11 mouse cellular contexts compared by ENCODE assay signal in genomic region chr4:133658729-133659128, GRCm38 (mm10). TPM values are rescaled to one million over a fixed set of nuclear protein-coding genes. Genes with fewer than 3 reads are reported as not detected.
A peak's percentile ranks its signal among the peaks of the same experiment; 100 is the strongest.
DNase-seq lines count a peak whose midpoint lies in the region; ATAC-seq and TF ChIP-seq lines count a peak whose summit lies in the region.
"Had no signal": no experiment of that assay in that cellular context is flagged by ENCODE, and none has a peak within 500 bp of the region (broad histone marks: within the 10 kb centered on the region; RNA-seq: fewer than 3 reads in every experiment).

No protein-coding gene starts in this region.

- peak overlapping the region; percentile 71; the same call in 1 of the 2 replicates for H3K4me2 ChIP-seq in lung, embryonic 14.5 days
- H3K4me2 ChIP-seq in embryonic facial prominence, embryonic 14.5 days (ENCODE audit: low read depth, low read length): peak overlapping the region; percentile 56; the same call in 1 of the 2 replicates
- H3K4me2 ChIP-seq: midbrain, embryonic 13.5 days had no signal

- intact Hi-C loops in heart, adult 2 months (cut with DNase I): no loop called here
- intact Hi-C loops in heart, postnatal 10 days (cut with DNase I): no loop called here

- H3K9me3 ChIP-seq in lung, embryonic 14.5 days (ENCODE audit: low read depth, low read length): no peaks in the 10 kb centered on the region
- no peaks in the 10 kb centered on the region for H3K9me3 ChIP-seq in embryonic facial prominence, embryonic 14.5 days (ENCODE audit: control insufficient read depth, low read length)
- H3K9me3 ChIP-seq: midbrain, embryonic 13.5 days had no signal

- DNase-seq in heart, adult 2 months: no peak
- DNase-seq in heart, postnatal 10 days: no peak
- DNase-seq in lung, embryonic 14.5 days: no peak
- DNase-seq in lung, postnatal 14 days: no peak
- DNase-seq in embryonic facial prominence, embryonic 14.5 days (ENCODE audit: low spot score): no peak
- DNase-seq in right cerebral cortex, postnatal 36 days (ENCODE audit: low spot score in 2 of 2): no peak
- DNase-seq in urinary bladder, postnatal 4 days (ENCODE audit: low spot score in 2 of 2): no peak
- DNase-seq: cerebellum, adult 9-11 months had no signal

- H3K9ac ChIP-seq in heart, adult 2 months (ENCODE audit: low read depth, low read length): no peak overlapping the region
- no peak overlapping the region for H3K9ac ChIP-seq in lung, embryonic 14.5 days
- H3K9ac ChIP-seq in embryonic facial prominence, embryonic 14.5 days (ENCODE audit: low read depth, low read length): no peak overlapping the region
- H3K9ac ChIP-seq: midbrain, embryonic 13.5 days had no signal

- peak overlapping the region; percentile 89 for H3K27ac ChIP-seq in heart, adult 2 months
- H3K27ac ChIP-seq in lung, embryonic 14.5 days (ENCODE audit: low read depth): peak overlapping the region; percentile 98; the same call in 1 of the 2 replicates
- H3K27ac ChIP-seq in embryonic facial prominence, embryonic 14.5 days (replicated peaks; ENCODE audit: low read depth, low read length): peak overlapping the region; percentile 91
- H3K27ac ChIP-seq in macrophage: peak overlapping the region; percentile 92

- TF ChIP-seq EP300 in heart, adult 2 months (IDR thresholded peaks at IDR 0.05; ENCODE audit: insufficient read depth, low read depth, low read length): no peak

- no peak for TF ChIP-seq POLR2A in heart, adult 2 months (IDR thresholded peaks at IDR 0.05; ENCODE audit: insufficient read depth, low read depth, low read length)

- H3K36me3 ChIP-seq in heart, adult 2 months (ENCODE audit: control insufficient read depth, insufficient read depth, low read length): no peaks in the 10 kb centered on the region; the same call in 1 of the 2 replicates
- H3K36me3 ChIP-seq in lung, embryonic 14.5 days (ENCODE audit: insufficient read depth): peaks cover 10% of the 10 kb centered on the region; the same call in 1 of the 2 replicates
- H3K36me3 ChIP-seq in embryonic facial prominence, embryonic 14.5 days (ENCODE audit: control insufficient read depth, insufficient read depth, low read length): peaks cover 10% of the 10 kb centered on the region; the same call in 1 of the 2 replicates
- H3K36me3 ChIP-seq in macrophage (ENCODE audit: inconsistent target): peaks cover 5% of the 10 kb centered on the region; the same call in 1 of the 2 replicates

- H3K4me1 ChIP-seq in heart, adult 2 months (ENCODE audit: control insufficient read depth, insufficient read depth, low read length): peaks cover 11% of the 10 kb centered on the region
- H3K4me1 ChIP-seq in lung, embryonic 14.5 days (ENCODE audit: insufficient read depth): peaks cover 25% of the 10 kb centered on the region
- H3K4me1 ChIP-seq in embryonic facial prominence, embryonic 14.5 days (ENCODE audit: control insufficient read depth, insufficient read depth, low read length): peaks cover 21% of the 10 kb centered on the region

- TF ChIP-seq CTCF in heart, adult 2 months (IDR thresholded peaks at IDR 0.05): no peak
- no peak for TF ChIP-seq CTCF in lung, embryonic 14.5 days (IDR thresholded peaks at IDR 0.05; ENCODE audit: low read depth)

- no peaks in the 10 kb centered on the region for H3K27me3 ChIP-seq in heart, adult 2 months (ENCODE audit: control insufficient read depth, insufficient read depth, low read length)
- H3K27me3 ChIP-seq in lung, embryonic 14.5 days (ENCODE audit: insufficient read depth, low read length): no peaks in the 10 kb centered on the region
- no peaks in the 10 kb centered on the region for H3K27me3 ChIP-seq in embryonic facial prominence, embryonic 14.5 days (replicated peaks; ENCODE audit: control insufficient read depth, insufficient read depth, low read length)
- H3K27me3 ChIP-seq: midbrain, embryonic 13.5 days had no signal

- ATAC-seq in lung, embryonic 14.5 days (ENCODE audit: insufficient read depth): no peak
- ATAC-seq in embryonic facial prominence, embryonic 14.5 days (ENCODE audit: low read depth): no peak
- ATAC-seq: hindbrain, embryonic 16.5 days; midbrain, embryonic 13.5 days had no signal

- H3K79me2 ChIP-seq in heart, adult 2 months (replicated peaks; ENCODE audit: control insufficient read depth, insufficient read depth, low read length): no peaks in the 10 kb centered on the region
- H3K79me2 ChIP-seq in macrophage (ENCODE audit: inconsistent target): no peaks in the 10 kb centered on the region

- WGBS in heart, adult 2 months: 74% methylated on average over 2 of the region's 2 CpGs
- WGBS in lung, embryonic 14.5 days: 37% methylated on average over 2 of the region's 2 CpGs
- WGBS in embryonic facial prominence, embryonic 14.5 days: 37% methylated on average over 2 of the region's 2 CpGs
- WGBS in macrophage (ENCODE audit: missing documents): 35% methylated on average over 2 of the region's 2 CpGs

- H3K4me3 ChIP-seq in heart, adult 2 months: no peak overlapping the region
- H3K4me3 ChIP-seq in lung, embryonic 14.5 days (ENCODE audit: low read depth, low read length): no peak overlapping the region
- H3K4me3 ChIP-seq in embryonic facial prominence, embryonic 14.5 days (ENCODE audit: low read depth, low read length): no peak overlapping the region
- no peak overlapping the region for H3K4me3 ChIP-seq in macrophage (ENCODE audit: inconsistent target)
- H3K4me3 ChIP-seq: midbrain, embryonic 13.5 days had no signal

RNA-seq across cellular contexts. Expression of gene Zdhhc18, which starts 8.8 kb away (rescaled TPM):
- total RNA-seq in heart, adult 2 months (2021): 10 to 100 TPM; 21.3 to 27.7 TPM
- 37.3 and 40.1 TPM in 2 replicates for polyA plus RNA-seq in heart, adult 2 months (2012; rRNA removed)
- total RNA-seq in heart, postnatal 10 days (2021): 10 to 100 TPM; 21.9 to 25.0 TPM
- polyA plus RNA-seq in lung, embryonic 14.5 days (2014; fragmentation: Nextera tagmentation; extraction: Ambion mirVana): 5.5 and 9.9 TPM in 2 replicates
- polyA plus RNA-seq in embryonic facial prominence, embryonic 14.5 days (2014; fragmentation: Nextera tagmentation; extraction: Ambion mirVana): 2.1 and 3.7 TPM in 2 replicates
- total RNA-seq in macrophage (2018; cell fraction: chromatin; rRNA removed): 100 to 1,000 TPM in 6 of 26 experiments, 10 to 100 TPM in 20; 33.1 to 176 (median 55.0) TPM
- 10 to 100 TPM; 12.1 to 36.4 (median 19.1) TPM for total RNA-seq in macrophage (2018; cell fraction: cytosol; rRNA removed)
- 100 to 1,000 TPM in 3 of 26 experiments, 10 to 100 TPM in 23; 29.4 to 155 (median 46.0) TPM for total RNA-seq in macrophage (2018; cell fraction: nucleus; rRNA removed)
- 15.6 to 22.3 TPM (median 19.4 TPM) in 3 replicates for polyA plus RNA-seq in macrophage (2018)

RNA-seq across cellular contexts. Expression of gene Pigv, which starts 13.7 kb away (rescaled TPM):
- total RNA-seq in heart, adult 2 months (2021): 10 to 100 TPM; 11.7 to 12.1 TPM
- 9.5 and 11.7 TPM in 2 replicates for polyA plus RNA-seq in heart, adult 2 months (2012; rRNA removed)
- total RNA-seq in heart, postnatal 10 days (2021): 10 to 100 TPM in 1 of 2 experiments, 1 to 10 TPM in 1; 8.6 to 11.2 TPM
- polyA plus RNA-seq in lung, embryonic 14.5 days (2014; fragmentation: Nextera tagmentation; extraction: Ambion mirVana): 13.9 and 14.5 TPM in 2 replicates
- polyA plus RNA-seq in embryonic facial prominence, embryonic 14.5 days (2014; fragmentation: Nextera tagmentation; extraction: Ambion mirVana): 8.4 and 11.3 TPM in 2 replicates
- total RNA-seq in macrophage (2018; cell fraction: chromatin; rRNA removed): 10 to 100 TPM; 11.7 to 99.4 (median 23.3) TPM
- total RNA-seq in macrophage (2018; cell fraction: cytosol; rRNA removed): 10 to 100 TPM in 21 of 26 experiments, 1 to 10 TPM in 5; 7.2 to 20.6 (median 13.0) TPM
- total RNA-seq in macrophage (2018; cell fraction: nucleus; rRNA removed): 10 to 100 TPM; 16.8 to 80.0 (median 28.9) TPM
- polyA plus RNA-seq in macrophage (2018): 3.4 to 11.0 TPM (median 7.7 TPM) in 3 replicates

RNA-seq across cellular contexts. Expression of gene Sfn, which starts 56.8 kb away (rescaled TPM):
- 1 to 10 TPM; 1.2 TPM for total RNA-seq in heart, adult 2 months (2021)
- polyA plus RNA-seq in heart, adult 2 months (2012; rRNA removed): 1.4 and 2.0 TPM in 2 replicates
- 1 to 10 TPM; 1.3 to 1.9 TPM for total RNA-seq in heart, postnatal 10 days (2021)
- 10.4 and 10.6 TPM in 2 replicates for polyA plus RNA-seq in lung, embryonic 14.5 days (2014; fragmentation: Nextera tagmentation; extraction: Ambion mirVana)
- 129 and 135 TPM in 2 replicates for polyA plus RNA-seq in embryonic facial prominence, embryonic 14.5 days (2014; fragmentation: Nextera tagmentation; extraction: Ambion mirVana)
- 10 to 100 TPM in 11 of 26 experiments, 1 to 10 TPM in 15; 5.2 to 18.2 (median 9.0) TPM for total RNA-seq in macrophage (2018; cell fraction: chromatin; rRNA removed)
- total RNA-seq in macrophage (2018; cell fraction: cytosol; rRNA removed): 1 to 10 TPM; 2.3 to 6.2 (median 4.7) TPM
- 10 to 100 TPM in 10 of 26 experiments, 1 to 10 TPM in 16; 6.7 to 14.4 (median 9.6) TPM for total RNA-seq in macrophage (2018; cell fraction: nucleus; rRNA removed)
- 2.4 to 3.6 TPM (median 3.0 TPM) in 3 replicates for polyA plus RNA-seq in macrophage (2018)

Comparison
In these comparisons a context has a peak if more than half of its experiments do, and no peak if none do; other contexts are left out.
1. RNA of gene Sfn, which starts 56.8 kb away (polyA plus RNA-seq): 129 to 135 TPM in embryonic facial prominence, embryonic 14.5 days; 10.4 to 10.6 TPM in lung, embryonic 14.5 days, 2.4 to 3.6 TPM in macrophage and 1.4 to 2.0 TPM in heart, adult 2 months; every median in the first group is over 10 times any median in the second.
2. Peak in every context shown above with its lines, with median percentiles within 50 percentile points of each other: H3K27ac ChIP-seq.